Mouse (Mus musculus): ENCODE data around the gene Camk2g.

GRCm38 (mm10) chr14:20825516-20825915 is 31.6 kb upstream of the Camk2g start:
- no peak for TF ChIP-seq POLR2A (IDR thresholded peaks at IDR 0.05; ENCODE audit: control insufficient read depth, extremely low read depth, insufficient read depth, low read length, poor library complexity)
- no peak for TF ChIP-seq CTCF (IDR thresholded peaks at IDR 0.05; ENCODE audit: borderline replicate concordance, control insufficient read depth, extremely low read depth, insufficient read depth, low read length, poor library complexity)

All from thymus, adult 2 months (tissue).